Mouse (Mus musculus): ENCODE results near the gene Krt90. TPM values are rescaled to one million over a fixed set of nuclear protein-coding genes. Genes with fewer than 3 reads are reported as not detected.
A peak's percentile ranks its signal among the peaks of the same experiment; 100 is the strongest.

Krt90 gene
- polyA plus RNA-seq, 1 experiment from 2014 or later = 0.08 TPM

DNA sequence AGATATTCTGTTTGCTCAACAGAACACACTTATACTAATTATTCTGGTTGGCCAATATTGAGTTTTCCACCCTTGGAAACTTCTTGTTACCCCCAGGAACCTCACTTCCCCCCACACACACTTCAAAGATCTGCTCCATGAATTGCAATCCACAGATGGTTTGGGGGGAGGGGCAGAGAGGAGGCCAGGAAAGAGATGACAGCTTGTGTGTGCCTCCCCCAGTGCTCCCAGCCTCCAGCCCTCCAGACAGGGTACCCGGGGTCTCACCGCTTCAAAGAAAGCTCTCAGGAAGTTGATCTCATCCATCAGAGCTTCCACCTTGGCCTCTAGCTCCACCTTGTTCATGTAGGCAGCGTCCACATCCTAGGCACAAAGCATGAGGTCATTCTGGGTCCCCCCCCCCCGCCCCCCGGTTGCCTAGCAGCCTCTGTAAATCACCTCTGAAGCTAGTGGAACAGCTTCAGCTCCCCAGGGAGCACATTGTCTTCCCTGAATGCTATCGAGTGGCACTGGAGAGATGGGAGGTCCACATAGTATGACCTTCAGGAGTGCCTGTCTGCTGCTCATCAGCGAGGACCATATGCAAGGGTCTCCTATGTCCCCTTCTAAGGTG lies 4.6 kb downstream of the Krt90 start:
- no peaks in the 10 kb centered on the region; the same call in 1 of the 2 replicates for H3K27me3 ChIP-seq (replicated peaks; ENCODE audit: control insufficient read depth, insufficient read depth, low read length)
- 21% methylated on average over 7 of the region's 7 CpGs for WGBS
- no peaks in the 10 kb centered on the region for H3K9me3 ChIP-seq (ENCODE audit: control insufficient read depth, low read length)
- no peaks in the 10 kb centered on the region for H3K4me1 ChIP-seq (replicated peaks; ENCODE audit: control insufficient read depth, insufficient read depth, low read length)
- no peak overlapping the region for H3K4me2 ChIP-seq
- H3K4me3 ChIP-seq (ENCODE audit: low read depth, low read length) = no peak overlapping the region
- no peak for DNase-seq (ENCODE audit: low spot score)
- H3K27ac ChIP-seq (ENCODE audit: low read depth, low read length) = no peak overlapping the region
- H3K36me3 ChIP-seq (ENCODE audit: control insufficient read depth, insufficient read depth, low read length) = no peaks in the 10 kb centered on the region
- H3K9ac ChIP-seq (ENCODE audit: low read depth, low read length) = no peak overlapping the region
- no peak for ATAC-seq (replicated peaks; ENCODE audit: low FRiP score)

DNA sequence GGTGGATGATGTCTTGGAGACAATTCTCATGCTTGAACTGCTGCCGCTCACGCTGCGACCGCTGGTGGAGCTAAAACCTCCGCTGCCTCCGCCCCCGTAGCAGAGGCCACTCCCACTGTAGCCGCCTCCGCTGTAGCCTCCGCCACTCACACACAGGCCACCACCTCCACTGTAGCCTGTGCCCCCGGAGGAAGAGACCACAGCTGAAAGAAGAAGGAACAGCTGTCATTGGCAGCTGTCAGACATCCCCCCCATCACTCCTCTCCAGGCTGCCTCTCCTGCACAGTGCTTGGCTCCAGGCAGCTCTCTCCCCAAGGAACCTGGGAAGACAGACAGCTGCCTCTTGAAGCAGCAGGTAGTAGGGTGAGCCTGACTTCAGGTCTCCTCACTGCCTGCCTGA lies 9.6 kb downstream of the Krt90 start:
- ATAC-seq (replicated peaks; ENCODE audit: low FRiP score) = no peak; the same call in 1 of the 2 replicates
- Histone ChIP-seq H3K4me1 (replicated peaks; ENCODE audit: control insufficient read depth, insufficient read depth, low read length) (no peaks in the 10 kb centered on the region), H3K27ac (ENCODE audit: low read depth, low read length) (no peak overlapping the region), H3K27me3 (replicated peaks; ENCODE audit: control insufficient read depth, insufficient read depth, low read length) (peaks cover 10% of the 10 kb centered on the region; the same call in 1 of the 2 replicates), H3K4me3 (ENCODE audit: low read depth, low read length) (no peak overlapping the region), H3K36me3 (ENCODE audit: control insufficient read depth, insufficient read depth, low read length) (no peaks in the 10 kb centered on the region), H3K9ac (ENCODE audit: low read depth, low read length) (no peak overlapping the region), H3K4me2 (peak overlapping the region; percentile 9; the same call in 1 of the 2 replicates), H3K9me3 (ENCODE audit: control insufficient read depth, low read length) (no peaks in the 10 kb centered on the region)
- DNase-seq (ENCODE audit: low spot score) = no peak
- 2% methylated on average over 10 of the region's 11 CpGs for WGBS

- no peak overlapping the region for H3K9ac ChIP-seq (ENCODE audit: low read depth, low read length)
- ATAC-seq (replicated peaks; ENCODE audit: low FRiP score) (no peak), DNase-seq (ENCODE audit: low spot score) (no peak)
- no peaks in the 10 kb centered on the region for H3K9me3 ChIP-seq (ENCODE audit: control insufficient read depth, low read length)
- H3K36me3 ChIP-seq (ENCODE audit: control insufficient read depth, insufficient read depth, low read length) = no peaks in the 10 kb centered on the region
- peaks cover 12% of the 10 kb centered on the region; the same call in 1 of the 2 replicates for H3K27me3 ChIP-seq (replicated peaks; ENCODE audit: control insufficient read depth, insufficient read depth, low read length)
- H3K27ac ChIP-seq (ENCODE audit: low read depth, low read length) = no peak overlapping the region
- H3K4me1 ChIP-seq (replicated peaks; ENCODE audit: control insufficient read depth, insufficient read depth, low read length) = no peaks in the 10 kb centered on the region
- WGBS = 80% methylated on average over 8 of the region's 8 CpGs
- H3K4me2 ChIP-seq = no peak overlapping the region
- no peak overlapping the region for H3K4me3 ChIP-seq (ENCODE audit: low read depth, low read length)
Observed at GRCm38 (mm10) chr15:101552188-101552587, 10.6 kb downstream of the Krt90 start.

DNA sequence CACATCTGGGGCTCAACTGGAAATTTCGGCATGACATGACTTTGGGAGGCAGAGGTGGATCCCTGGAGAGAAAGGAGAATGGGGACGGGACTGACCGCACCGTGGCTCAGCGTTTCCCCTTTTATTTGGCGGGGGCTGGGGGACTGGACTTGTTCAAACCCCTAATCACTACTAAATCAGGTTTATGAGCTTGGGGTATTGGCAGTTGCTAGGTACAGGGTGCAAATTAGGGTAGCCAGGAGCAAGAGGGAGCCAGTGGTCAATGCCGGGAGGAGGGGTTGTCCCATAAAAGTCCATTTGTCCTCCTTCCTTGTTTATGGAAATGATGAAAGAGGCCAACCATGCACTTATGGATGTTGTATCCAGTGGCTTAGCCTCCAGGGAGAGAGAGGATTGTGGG lies 12.2 kb downstream of the Krt90 start, which contains the start of gene Krt82:
Gene Krt82, minus strand, starts transcription at position 101 of the 400 bp plus-strand sequence.
- DNase-seq (ENCODE audit: low spot score) (no peak), ATAC-seq (replicated peaks; ENCODE audit: low FRiP score) (no peak)
- Histone ChIP-seq H3K4me1 (replicated peaks; ENCODE audit: control insufficient read depth, insufficient read depth, low read length) (no peaks in the 10 kb centered on the region), H3K9me3 (ENCODE audit: control insufficient read depth, low read length) (no peaks in the 10 kb centered on the region), H3K36me3 (ENCODE audit: control insufficient read depth, insufficient read depth, low read length) (no peaks in the 10 kb centered on the region), H3K27me3 (replicated peaks; ENCODE audit: control insufficient read depth, insufficient read depth, low read length) (peaks cover 12% of the 10 kb centered on the region; the same call in 1 of the 2 replicates), H3K27ac (ENCODE audit: low read depth, low read length) (no peak within 1 kb of the TSS), H3K9ac (ENCODE audit: low read depth, low read length) (no peak within 1 kb of the TSS), H3K4me2 (no peak within 1 kb of the TSS), H3K4me3 (ENCODE audit: low read depth, low read length) (no peak within 1 kb of the TSS)
- 79% methylated on average over 7 of the region's 7 CpGs for WGBS

- no peaks in the 10 kb centered on the region for H3K4me1 ChIP-seq (replicated peaks; ENCODE audit: control insufficient read depth, insufficient read depth, low read length)
- H3K9me3 ChIP-seq (ENCODE audit: control insufficient read depth, low read length) = no peaks in the 10 kb centered on the region
- ATAC-seq (replicated peaks; ENCODE audit: low FRiP score) = no peak
- no peak overlapping the region for H3K9ac ChIP-seq (ENCODE audit: low read depth, low read length)
- H3K4me2 ChIP-seq = no peak overlapping the region
- H3K4me3 ChIP-seq (ENCODE audit: low read depth, low read length) = no peak overlapping the region
- 0 out of 2 replicates have a peak, but pooled peaks cover 2% of the 10 kb centered on the region for H3K27me3 ChIP-seq (replicated peaks; ENCODE audit: control insufficient read depth, insufficient read depth, low read length)
- no peak overlapping the region for H3K27ac ChIP-seq (ENCODE audit: low read depth, low read length)
- DNase-seq (ENCODE audit: low spot score) = no peak
- 58% methylated on average over 3 of the region's 3 CpGs for WGBS
- no peaks in the 10 kb centered on the region for H3K36me3 ChIP-seq (ENCODE audit: control insufficient read depth, insufficient read depth, low read length)
Observed at GRCm38 (mm10) chr15:101544478-101544877, 18.3 kb downstream of the Krt90 start.

DNA sequence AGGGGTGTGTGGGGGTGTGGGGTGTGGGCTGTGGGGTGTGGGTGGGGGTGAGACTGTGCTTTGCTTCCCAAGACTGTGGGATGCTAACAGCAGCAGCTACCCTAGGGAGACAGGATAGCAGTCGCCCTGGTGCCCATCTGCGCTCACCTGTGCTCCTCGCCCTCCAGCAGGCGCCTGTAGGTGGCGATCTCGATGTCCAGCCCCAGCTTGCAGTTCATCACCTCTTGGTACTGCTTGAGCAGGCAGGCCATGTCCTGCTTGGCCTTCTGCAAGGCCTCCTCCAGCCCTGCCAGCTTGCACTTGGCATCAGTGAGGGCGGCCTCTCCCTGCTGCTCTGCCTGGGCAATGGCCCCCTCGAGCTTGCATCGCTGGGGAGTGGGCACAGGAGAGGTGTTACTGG lies 20.2 kb downstream of the Krt90 start:
- ATAC-seq (replicated peaks; ENCODE audit: low FRiP score) = no peak
- H3K4me1 ChIP-seq (replicated peaks; ENCODE audit: control insufficient read depth, insufficient read depth, low read length) = no peaks in the 10 kb centered on the region
- no peaks in the 10 kb centered on the region for H3K36me3 ChIP-seq (ENCODE audit: control insufficient read depth, insufficient read depth, low read length)
- no peak overlapping the region for H3K4me3 ChIP-seq (ENCODE audit: low read depth, low read length)
- H3K27me3 ChIP-seq (replicated peaks; ENCODE audit: control insufficient read depth, insufficient read depth, low read length) = no peaks in the 10 kb centered on the region
- no peak overlapping the region for H3K27ac ChIP-seq (ENCODE audit: low read depth, low read length)
- DNase-seq (ENCODE audit: low spot score) = no peak
- 51% methylated on average over 9 of the region's 9 CpGs for WGBS
- H3K4me2 ChIP-seq = no peak overlapping the region
- H3K9ac ChIP-seq (ENCODE audit: low read depth, low read length) = no peak overlapping the region
- no peaks in the 10 kb centered on the region for H3K9me3 ChIP-seq (ENCODE audit: control insufficient read depth, low read length)

DNA sequence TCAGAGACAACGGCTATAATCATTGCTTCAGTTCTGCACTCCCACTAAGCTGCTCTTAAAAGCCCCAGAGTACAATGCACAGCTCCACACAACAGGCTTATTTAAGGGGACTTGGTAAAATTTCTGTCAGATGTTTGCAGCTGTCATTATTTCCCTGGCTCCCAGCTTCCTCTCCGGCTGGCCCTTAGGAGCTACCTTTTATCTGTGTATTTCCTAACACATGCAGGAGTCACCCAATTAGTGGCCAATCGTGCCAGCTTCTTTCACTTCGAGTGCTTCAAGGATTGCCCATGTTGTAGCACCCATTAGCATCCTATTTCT lies 24.2 kb downstream of the Krt90 start:
- Histone ChIP-seq H3K4me1 (replicated peaks; ENCODE audit: control insufficient read depth, insufficient read depth, low read length) (no peaks in the 10 kb centered on the region), H3K9ac (ENCODE audit: low read depth, low read length) (no peak overlapping the region), H3K27ac (ENCODE audit: low read depth, low read length) (no peak overlapping the region), H3K9me3 (ENCODE audit: control insufficient read depth, low read length) (no peaks in the 10 kb centered on the region), H3K27me3 (replicated peaks; ENCODE audit: control insufficient read depth, insufficient read depth, low read length) (no peaks in the 10 kb centered on the region), H3K36me3 (ENCODE audit: control insufficient read depth, insufficient read depth, low read length) (no peaks in the 10 kb centered on the region), H3K4me3 (ENCODE audit: low read depth, low read length) (no peak overlapping the region), H3K4me2 (no peak overlapping the region)
- no peak for ATAC-seq (replicated peaks; ENCODE audit: low FRiP score)
- no peak for DNase-seq (ENCODE audit: low spot score)
- WGBS = 64% methylated on average over 4 of the region's 4 CpGs

GRCm38 (mm10) chr15:101537864-101538579 lies 24.7 kb downstream of the Krt90 start:
- Histone ChIP-seq H3K9me3 (ENCODE audit: control insufficient read depth, low read length) (no peaks in the 10 kb centered on the region), H3K4me2 (no peak overlapping the region), H3K27me3 (replicated peaks; ENCODE audit: control insufficient read depth, insufficient read depth, low read length) (no peaks in the 10 kb centered on the region), H3K4me3 (ENCODE audit: low read depth, low read length) (no peak overlapping the region), H3K4me1 (replicated peaks; ENCODE audit: control insufficient read depth, insufficient read depth, low read length) (no peaks in the 10 kb centered on the region), H3K9ac (ENCODE audit: low read depth, low read length) (no peak overlapping the region), H3K36me3 (ENCODE audit: control insufficient read depth, insufficient read depth, low read length) (no peaks in the 10 kb centered on the region), H3K27ac (ENCODE audit: low read depth, low read length) (no peak overlapping the region)
- ATAC-seq (replicated peaks; ENCODE audit: low FRiP score) = no peak
- DNase-seq (ENCODE audit: low spot score) = no peak
- WGBS = 43% methylated on average over 7 of the region's 7 CpGs

Data from liver, embryonic 11.5 days (tissue).